Comparison of ENCODE assay signal across 9 mouse cellular contexts in the genomic region with DNA sequence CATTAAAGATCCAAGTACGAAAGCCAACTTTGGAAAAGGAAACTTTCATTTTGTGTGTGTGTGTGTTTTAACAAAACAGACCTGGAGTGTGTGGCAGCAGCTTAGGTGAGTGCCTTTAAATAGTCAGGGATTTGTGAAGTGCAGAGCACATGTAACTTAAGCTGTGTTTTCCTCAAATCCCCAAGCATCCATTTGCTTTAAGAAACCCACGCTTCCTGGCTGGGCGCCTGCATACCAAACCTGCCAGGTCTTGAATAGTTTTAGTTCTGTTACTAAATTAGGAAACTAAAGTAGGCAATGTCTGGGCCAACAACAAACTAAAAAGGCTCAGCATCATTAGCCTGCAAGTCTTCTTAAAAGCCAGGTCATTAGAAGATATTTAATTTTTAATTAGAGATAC. TPM values are rescaled to one million over a fixed set of nuclear protein-coding genes. Genes with fewer than 3 reads are reported as not detected.
DNase-seq lines count a peak whose midpoint lies in the region; ATAC-seq and TF ChIP-seq lines count a peak whose summit lies in the region.
"Had no signal": no experiment of that assay in that cellular context is flagged by ENCODE, and none has a peak within 500 bp of the region (broad histone marks: within the 10 kb centered on the region; RNA-seq: fewer than 3 reads in every experiment).

No protein-coding gene starts in this region.

- H3K4me3 ChIP-seq in heart, embryonic 14.5 days (ENCODE audit: control insufficient read depth in 1 of 2, insufficient read depth in 1 of 2, low read depth in 1 of 2, low read length in 2 of 2) = no peak overlapping the region
- H3K4me3 ChIP-seq: stomach, embryonic 15.5 days had no signal

- 0 out of 2 replicates have a peak overlapping the region, but pooled peaks have one; percentile 18 for H3K4me2 ChIP-seq in heart, embryonic 14.5 days (ENCODE audit: low read length)
- H3K4me2 ChIP-seq: stomach, embryonic 15.5 days had no signal

- ATAC-seq in Patski = peak; percentile 69
- ATAC-seq in heart, embryonic 14.5 days (ENCODE audit: insufficient number of reproducible peaks, insufficient read depth, low FRiP score, low read depth) = no peak
- no peak for ATAC-seq in megakaryocyte, adult 5-6 weeks (ENCODE audit: poor library complexity, severe bottlenecking)

- no peak overlapping the region for H3K9ac ChIP-seq in heart, embryonic 14.5 days (ENCODE audit: low read length)
- H3K9ac ChIP-seq: stomach, embryonic 15.5 days had no signal

- peaks cover 16 to 24% of the 10 kb centered on the region in 2 experiments for H3K4me1 ChIP-seq in heart, embryonic 14.5 days (ENCODE audit: control insufficient read depth in 2 of 2, insufficient read depth in 2 of 2, low read length in 2 of 2)

- no peaks in the 10 kb centered on the region for H3K9me3 ChIP-seq in heart, embryonic 14.5 days (ENCODE audit: control insufficient read depth, low read length)
- H3K9me3 ChIP-seq: stomach, embryonic 15.5 days had no signal

- H3K27ac ChIP-seq in heart, embryonic 14.5 days (replicated peaks in 1 of 2; ENCODE audit: control insufficient read depth in 1 of 2, insufficient read depth in 1 of 2, low read depth in 2 of 2, low read length in 2 of 2) = peak overlapping the region; percentile 18 to 77

- CTCF ChIA-PET in Patski (lab: Charles Lee) = no interaction called here

- H3K36me3 ChIP-seq in heart, embryonic 14.5 days (ENCODE audit: control insufficient read depth, insufficient read depth, low read length) = no peaks in the 10 kb centered on the region
- H3K36me3 ChIP-seq: stomach, embryonic 15.5 days had no signal

- DNase-seq in adrenal gland, postnatal 14 days = peak; percentile 58
- DNase-seq in adrenal gland, postnatal 4 days (ENCODE audit: low spot score in 2 of 2) = no peak
- DNase-seq in Patski (ENCODE audit: low read depth, low spot score) = peak; percentile 64
- DNase-seq in left cerebral cortex, adult 9 months (ENCODE audit: low spot score in 2 of 2) = peak; percentile 27 to 88
- peak; percentile 76 for DNase-seq in telencephalon, adult 2 months (ENCODE audit: low read depth, low spot score)
- no peak for DNase-seq in ovary, adult 18-20 months (ENCODE audit: low spot score)

- H3K27me3 ChIP-seq in Patski = no peaks in the 10 kb centered on the region
- no peaks in the 10 kb centered on the region for H3K27me3 ChIP-seq in heart, embryonic 14.5 days (ENCODE audit: control insufficient read depth, insufficient read depth, low read length)
- H3K27me3 ChIP-seq: stomach, embryonic 15.5 days had no signal

- TF ChIP-seq CTCF in Patski (IDR thresholded peaks at IDR 0.05) = no peak

- in situ Hi-C loops in Patski (cut with MboI; ENCODE audit: low pct_unique_long_range_greater_than_20kb) = no loop called here

- POLR2A ChIA-PET in Patski (lab: Charles Lee) = interaction anchor here (0.7 kb wide), 3 partner anchors 17 to 125 kb away, joined by 3 to 6 read pairs (median 3); no protein-coding TSS in a partner anchor

- 47% methylated on average over 3 of the region's 3 CpGs for WGBS in heart, embryonic 14.5 days

RNA-seq across cellular contexts. Expression of a gene that starts 47.0 kb away (rescaled TPM):
- total RNA-seq in adrenal gland, postnatal 14 days (2021) = 19.5 and 19.8 TPM in 2 replicates
- 10 to 100 TPM; 17.1 to 18.8 TPM for total RNA-seq in adrenal gland, postnatal 4 days (2021)
- polyA plus RNA-seq in Patski (2021) = 13.0 TPM
- 13.3 and 16.1 TPM in 2 replicates for polyA plus RNA-seq in heart, embryonic 14.5 days (2014; fragmentation: Nextera tagmentation; extraction: Ambion mirVana)
- total RNA-seq in megakaryocyte, adult 5-6 weeks (2015) = 6.8 and 10.2 TPM in 2 replicates
- 9.0 and 13.0 TPM in 2 replicates for total RNA-seq in megakaryocyte, adult 5-6 weeks (2017)

RNA-seq across cellular contexts. Expression of a gene that starts 49.2 kb away (rescaled TPM):
- 26.6 and 29.6 TPM in 2 replicates for total RNA-seq in adrenal gland, postnatal 14 days (2021)
- 10 to 100 TPM; 46.1 to 46.6 TPM for total RNA-seq in adrenal gland, postnatal 4 days (2021)
- polyA plus RNA-seq in Patski (2021) = 18.6 TPM
- 20.3 and 20.9 TPM in 2 replicates for polyA plus RNA-seq in heart, embryonic 14.5 days (2014; fragmentation: Nextera tagmentation; extraction: Ambion mirVana)
- total RNA-seq in megakaryocyte, adult 5-6 weeks (2015) = 0.36 and 1.9 TPM in 2 replicates
- 0.69 and 2.1 TPM in 2 replicates for total RNA-seq in megakaryocyte, adult 5-6 weeks (2017)

Comparison
In these comparisons a context has a peak if more than half of its experiments do, and no peak if none do; other contexts are left out.
1. DNase-seq: peak in adrenal gland, postnatal 14 days (single experiment), Patski (single experiment), left cerebral cortex, adult 9 months (2 of 2) and telencephalon, adult 2 months (single experiment); none in adrenal gland, postnatal 4 days (0 of 2) and ovary, adult 18-20 months (single experiment).